Mouse (Mus musculus): ENCODE measurements around the gene Ccdc149.

- TF ChIP-seq POLR2A (IDR thresholded peaks at IDR 0.05; ENCODE audit: low read depth, low read length): no peak
- TF ChIP-seq CTCF (conservative IDR thresholded peaks at IDR 0.05; ENCODE audit: insufficient read depth, insufficient read length, low read depth, low read length): no peak
Measured at GRCm38 (mm10) chr5:52350451-52350850, 120.9 kb downstream of the Ccdc149 start.

Data from kidney, adult 2 months (tissue).